Mouse (Mus musculus) embryonic facial prominence, embryonic 12.5 days (tissue): ENCODE measurements around the gene Mettl26. TPM values are rescaled to one million over a fixed set of nuclear protein-coding genes. Genes with fewer than 3 reads are reported as not detected.

Experiments used
- ATAC-seq: fragments of 200-750 bp; cut with Nextera tagmentation; 2 replicates; pipeline ENCODE4 v1.8.0; 2017; ENCODE audit not compliant: insufficient number of reproducible peaks, insufficient read depth, low FRiP score, low TSS enrichment
- H3K27ac ChIP-seq: fragments of 300-500 bp; sonication (generic); 2 replicates; pipeline ENCODE4 v1.5.1; 2016; ENCODE audit warnings: mild to moderate bottlenecking
- H3K27me3 ChIP-seq: fragments of 300-500 bp; sonication (generic); 2 replicates; pipeline ENCODE4 v1.6.1; 2016; ENCODE audit warnings: mild to moderate bottlenecking, moderate library complexity
- H3K36me3 ChIP-seq: fragments of 300-500 bp; sonication (generic); 2 replicates; pipeline ENCODE4 v1.6.1; 2016; ENCODE audit warnings: mild to moderate bottlenecking
- H3K4me1 ChIP-seq: fragments of 300-500 bp; sonication (generic); 2 replicates; pipeline ENCODE4 v1.6.1; 2016
- H3K4me2 ChIP-seq: fragments of 300-500 bp; sonication (generic); replicated peaks from 2 replicates; pipeline ENCODE4 v1.6.1; 2016; ENCODE audit warnings: mild to moderate bottlenecking, moderate library complexity
- H3K4me3 ChIP-seq: fragments of 300-500 bp; sonication (generic); 2 replicates; pipeline ENCODE4 v1.5.1; 2016; ENCODE audit warnings: mild to moderate bottlenecking
- H3K9ac ChIP-seq: fragments of 300-500 bp; sonication (generic); 2 replicates; pipeline ENCODE4 v1.6.1; 2016; ENCODE audit warnings: mild to moderate bottlenecking, moderate library complexity
- H3K9me3 ChIP-seq: fragments of 300-500 bp; sonication (generic); 2 replicates; pipeline ENCODE4 v1.6.1; 2016; ENCODE audit warnings: mild to moderate bottlenecking, moderate library complexity
- WGBS: fragments of 180-500 bp; shearing (Covaris S2); methylation state at CpG from one replicate; pipeline ENCODE4 v1.1.7; 2016; 5-methylcytosine and 5-hydroxymethylcytosine counted together
- polyA plus RNA-seq: library from polyadenylated mRNA; unstranded; fragments of >200 nt; fragmentation: Nextera tagmentation; extraction: Ambion mirVana; gene quantifications from 2 replicates; pipeline ENCODE4 v1.2.1, GENCODE M21; 2016

Gene Mettl26
- polyA plus RNA-seq, 1 experiment from 2014 or later: 56.8 TPM

- no peaks in the 10 kb centered on the region for H3K27me3 ChIP-seq
- H3K9ac ChIP-seq: peak overlapping the region; percentile 87
- peak overlapping the region; percentile 69 for H3K4me3 ChIP-seq
- H3K4me2 ChIP-seq: peak overlapping the region; percentile 79
- no peaks in the 10 kb centered on the region for H3K9me3 ChIP-seq
- H3K36me3 ChIP-seq: peaks cover 46% of the 10 kb centered on the region
- 62% methylated on average over 21 of the region's 21 CpGs for WGBS
- no peak for ATAC-seq
- peaks cover 68% of the 10 kb centered on the region for H3K4me1 ChIP-seq
- H3K27ac ChIP-seq: peak overlapping the region; percentile 89
Measured at GRCm38 (mm10) chr17:25831451-25832281, 43.2 kb upstream of the Mettl26 start.

GRCm38 (mm10) chr17:25832436-25833290, 42.2 kb upstream of the Mettl26 start:
- peak; percentile 82 for ATAC-seq
- H3K9ac ChIP-seq: peak overlapping the region; percentile 87
- H3K36me3 ChIP-seq: peaks cover 38% of the 10 kb centered on the region
- WGBS: under 1% methylated on average over 77 of the region's 77 CpGs
- H3K27ac ChIP-seq: peak overlapping the region; percentile 89
- H3K4me2 ChIP-seq: peak overlapping the region; percentile 79
- no peaks in the 10 kb centered on the region for H3K9me3 ChIP-seq
- peaks cover 76% of the 10 kb centered on the region for H3K4me1 ChIP-seq
- H3K4me3 ChIP-seq: peak overlapping the region; percentile 69
- no peaks in the 10 kb centered on the region for H3K27me3 ChIP-seq

GRCm38 (mm10) chr17:25833291-25833663, 41.6 kb upstream of the Mettl26 start, which contains the start of gene Stub1:
Gene Stub1, minus strand, starts transcription at chr17:25833404.
- 0% methylated on average over 24 of the region's 24 CpGs for WGBS
- peak within 1 kb of the TSS; percentile 87 for H3K9ac ChIP-seq
- H3K9me3 ChIP-seq: no peaks in the 10 kb centered on the region
- H3K27me3 ChIP-seq: no peaks in the 10 kb centered on the region
- ATAC-seq: peak; percentile 24
- H3K27ac ChIP-seq: peak within 1 kb of the TSS; percentile 89
- peak within 1 kb of the TSS; percentile 69 for H3K4me3 ChIP-seq
- peaks cover 38% of the 10 kb centered on the region for H3K36me3 ChIP-seq
- H3K4me1 ChIP-seq: peaks cover 72% of the 10 kb centered on the region
- H3K4me2 ChIP-seq: peak within 1 kb of the TSS; percentile 79

GRCm38 (mm10) chr17:25833961-25834594, 40.8 kb upstream of the Mettl26 start:
- 39% methylated on average over 6 of the region's 6 CpGs for WGBS
- peaks cover 42% of the 10 kb centered on the region for H3K36me3 ChIP-seq
- no peak for ATAC-seq

GRCm38 (mm10) chr17:25834595-25835222, 40.2 kb upstream of the Mettl26 start:
- H3K4me1 ChIP-seq: peaks cover 65% of the 10 kb centered on the region
- WGBS: 92% methylated on average over 12 of the region's 12 CpGs
- H3K4me3 ChIP-seq: peak overlapping the region; percentile 69
- peaks cover 49% of the 10 kb centered on the region for H3K36me3 ChIP-seq
- no peaks in the 10 kb centered on the region for H3K9me3 ChIP-seq
- peak overlapping the region; percentile 79 for H3K4me2 ChIP-seq
- no peak overlapping the region for H3K27ac ChIP-seq
- ATAC-seq: no peak
- H3K9ac ChIP-seq: peak overlapping the region; percentile 87
- no peaks in the 10 kb centered on the region for H3K27me3 ChIP-seq

More at GRCm38 (mm10) chr17:25833961-25834594, 40.8 kb upstream of the Mettl26 start:
- peak overlapping the region; percentile 87 for H3K9ac ChIP-seq
- H3K9me3 ChIP-seq: no peaks in the 10 kb centered on the region
- peak overlapping the region; percentile 79 for H3K4me2 ChIP-seq
- peaks cover 69% of the 10 kb centered on the region for H3K4me1 ChIP-seq
- H3K27me3 ChIP-seq: no peaks in the 10 kb centered on the region
- H3K4me3 ChIP-seq: peak overlapping the region; percentile 69
- peak overlapping the region; percentile 89 for H3K27ac ChIP-seq

GRCm38 (mm10) chr17:25835301-25835700, 39.6 kb upstream of the Mettl26 start:
- H3K27ac ChIP-seq: no peak overlapping the region
- H3K4me1 ChIP-seq: peaks cover 59% of the 10 kb centered on the region
- no peak for ATAC-seq
- no peaks in the 10 kb centered on the region for H3K27me3 ChIP-seq
- WGBS: 96% methylated on average over 7 of the region's 7 CpGs
- no peak overlapping the region for H3K9ac ChIP-seq
- 0 out of 2 replicates have a peak overlapping the region, but pooled peaks have one; percentile 79 for H3K4me2 ChIP-seq
- H3K36me3 ChIP-seq: peaks cover 50% of the 10 kb centered on the region
- H3K4me3 ChIP-seq: no peak overlapping the region
- H3K9me3 ChIP-seq: no peaks in the 10 kb centered on the region

GRCm38 (mm10) chr17:25835816-25836215, 39.1 kb upstream of the Mettl26 start:
- H3K4me2 ChIP-seq: peak overlapping the region; percentile 79; the same call in 1 of the 2 replicates
- H3K27me3 ChIP-seq: no peaks in the 10 kb centered on the region
- no peak overlapping the region for H3K4me3 ChIP-seq
- no peaks in the 10 kb centered on the region for H3K9me3 ChIP-seq
- peaks cover 50% of the 10 kb centered on the region for H3K36me3 ChIP-seq
- ATAC-seq: no peak
- H3K9ac ChIP-seq: 0 out of 2 replicates have a peak overlapping the region, but pooled peaks have one; percentile 55
- peaks cover 54% of the 10 kb centered on the region for H3K4me1 ChIP-seq
- no peak overlapping the region for H3K27ac ChIP-seq
- 91% methylated on average over 16 of the region's 16 CpGs for WGBS

GRCm38 (mm10) chr17:25836397-25837075, 38.3 kb upstream of the Mettl26 start:
- peak overlapping the region; percentile 79 for H3K4me2 ChIP-seq
- no peaks in the 10 kb centered on the region for H3K9me3 ChIP-seq
- peak overlapping the region; percentile 36 for H3K4me3 ChIP-seq
- 21% methylated on average over 23 of the region's 23 CpGs for WGBS
- no peak for ATAC-seq
- peak overlapping the region; percentile 55 for H3K9ac ChIP-seq
- no peak overlapping the region for H3K27ac ChIP-seq
- H3K4me1 ChIP-seq: peaks cover 48% of the 10 kb centered on the region
- peaks cover 50% of the 10 kb centered on the region for H3K36me3 ChIP-seq
- H3K27me3 ChIP-seq: no peaks in the 10 kb centered on the region

- no peak within 1 kb of the TSS for H3K27ac ChIP-seq
- H3K27me3 ChIP-seq: no peaks in the 10 kb centered on the region
- no peak for ATAC-seq
- peak within 1 kb of the TSS; percentile 36 for H3K4me3 ChIP-seq
- H3K9ac ChIP-seq: peak within 1 kb of the TSS; percentile 55
- H3K9me3 ChIP-seq: no peaks in the 10 kb centered on the region
- H3K4me1 ChIP-seq: peaks cover 43% of the 10 kb centered on the region
- peaks cover 53% of the 10 kb centered on the region for H3K36me3 ChIP-seq
- peak within 1 kb of the TSS; percentile 79 for H3K4me2 ChIP-seq
- WGBS: 2% methylated on average over 28 of the region's 29 CpGs
Measured at GRCm38 (mm10) chr17:25837076-25837410, 37.8 kb upstream of the Mettl26 start, which contains the start of gene Rhbdl1. Gene Rhbdl1, minus strand, starts transcription at chr17:25837295.

- 53% methylated on average over 3 of the region's 3 CpGs for WGBS
- H3K27ac ChIP-seq: no peak overlapping the region
- H3K4me3 ChIP-seq: peak overlapping the region; percentile 36; the same call in 1 of the 2 replicates
- H3K9me3 ChIP-seq: no peaks in the 10 kb centered on the region
- H3K4me2 ChIP-seq: peak overlapping the region; percentile 79
- no peak for ATAC-seq
- H3K9ac ChIP-seq: no peak overlapping the region
- H3K27me3 ChIP-seq: no peaks in the 10 kb centered on the region
- peaks cover 58% of the 10 kb centered on the region for H3K36me3 ChIP-seq
- H3K4me1 ChIP-seq: peaks cover 43% of the 10 kb centered on the region
Measured at GRCm38 (mm10) chr17:25837533-25837932, 37.3 kb upstream of the Mettl26 start.
